Mouse (Mus musculus) testis, adult 2 months (tissue): Measurements from ENCODE around the gene AU040320.

Source experiments
- CTCF ChIP-seq: fragments of 200-500 bp; IDR thresholded peaks from 2 replicates; pipeline ENCODE4 v1.5.1; 2012; ENCODE audit warnings: low read depth, mild to moderate bottlenecking, inconsistent platforms, low read length, moderate library complexity; ENCODE audit not compliant: control insufficient read depth, insufficient read depth, insufficient replicate concordance
- POLR2A ChIP-seq: fragments of 200-500 bp; IDR thresholded peaks from 2 replicates; pipeline ENCODE4 v1.6.1; 2012; ENCODE audit warnings: low read depth, mild to moderate bottlenecking, inconsistent platforms, low read length, moderate library complexity; ENCODE audit not compliant: control insufficient read depth

DNA sequence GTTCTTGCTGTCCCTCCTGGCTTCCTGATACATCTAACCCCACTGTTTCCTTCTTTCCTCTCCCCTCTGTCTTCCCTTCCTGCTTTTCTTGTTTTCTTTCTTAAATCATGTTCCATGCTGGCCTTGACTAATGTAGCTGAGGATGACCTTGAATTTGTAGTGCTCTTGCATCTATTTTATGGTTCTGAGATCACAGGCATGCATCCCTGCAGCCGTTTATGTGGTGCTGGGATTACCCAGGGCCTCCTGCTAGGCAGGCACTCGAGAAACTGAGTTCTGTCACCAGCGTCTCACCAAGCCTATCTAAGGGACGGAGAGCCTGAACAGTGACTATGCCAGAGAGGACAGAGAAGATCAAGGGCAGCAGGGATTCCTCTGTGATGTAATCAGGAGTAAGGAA lies 52.4 kb downstream of the AU040320 start:
- TF ChIP-seq CTCF (no peak), POLR2A (no peak)
